Mouse (Mus musculus) midbrain, postnatal 0 days (tissue): ENCODE data around the gene BC004004. TPM values are rescaled to one million over a fixed set of nuclear protein-coding genes. Genes with fewer than 3 reads are reported as not detected.
"Not testable (repeated sequence)": the region's sequence is repeated elsewhere in the genome, so short reads cannot be mapped to it uniquely, and the experiment has no call there.

Source experiments
- ATAC-seq: fragments of 200-750 bp; cut with Nextera tagmentation; 2 replicates; pipeline ENCODE4 v1.8.0; 2017; ENCODE audit warnings: moderate number of reproducible peaks, mild to moderate bottlenecking, moderate TSS enrichment, moderate library complexity; ENCODE audit not compliant: low FRiP score
- DNase-seq: peaks from one replicate; pipeline ENCODE4 v3.0.0-alpha.2; 2015; ENCODE audit warnings: low spot score
- H3K27ac ChIP-seq: fragments of 300-500 bp; sonication (generic); 2 replicates; pipeline ENCODE4 v1.5.1; 2014; ENCODE audit warnings: low read depth, mild to moderate bottlenecking, low read length, mixed read lengths
- H3K27me3 ChIP-seq: fragments of 300-500 bp; sonication (generic); 2 replicates; pipeline ENCODE4 v1.6.1; 2014; ENCODE audit warnings: low read length, control low read depth, mixed read lengths; ENCODE audit not compliant: insufficient read depth
- H3K36me3 ChIP-seq: fragments of 300-500 bp; sonication (generic); 2 replicates; pipeline ENCODE4 v1.6.1; 2014; ENCODE audit warnings: low read length, control low read depth, mixed read lengths; ENCODE audit not compliant: insufficient read depth
- H3K4me1 ChIP-seq: fragments of 300-500 bp; sonication (generic); 2 replicates; pipeline ENCODE4 v1.6.1; 2014; ENCODE audit warnings: mild to moderate bottlenecking, control low read depth, antibody characterized with exemption, low read length, mixed read lengths; ENCODE audit not compliant: insufficient read depth
- H3K4me2 ChIP-seq: fragments of 300-500 bp; sonication (generic); 2 replicates; pipeline ENCODE4 v1.6.1; 2014; ENCODE audit warnings: low read depth, mild to moderate bottlenecking, low read length, mixed read lengths; ENCODE audit not compliant: poor library complexity, severe bottlenecking
- H3K4me3 ChIP-seq: fragments of 300-500 bp; sonication (generic); 2 replicates; pipeline ENCODE4 v1.5.1; 2014; ENCODE audit warnings: low read depth, mild to moderate bottlenecking, low read length, moderate library complexity
- H3K9ac ChIP-seq: fragments of 300-500 bp; sonication (generic); replicated peaks from 2 replicates; pipeline ENCODE4 v1.6.1; 2014; ENCODE audit warnings: mild to moderate bottlenecking, low read length, moderate library complexity, mixed read lengths; ENCODE audit not compliant: poor library complexity, severe bottlenecking
- H3K9me3 ChIP-seq: fragments of 300-500 bp; sonication (generic); 2 replicates; pipeline ENCODE4 v1.6.1; 2016; ENCODE audit warnings: low read length, control low read depth
- CTCF ChIP-seq: IDR thresholded peaks from 2 replicates; pipeline ENCODE4 v1.5.1; 2016; ENCODE audit warnings: antibody characterized with exemption, mild to moderate bottlenecking
- WGBS: fragments of 180-500 bp; shearing (Covaris S2); extraction: QIAGEN DNeasy Blood & Tissue Kit; methylation state at CpG from one replicate; pipeline ENCODE4 v1.1.7; 2014; 5-methylcytosine and 5-hydroxymethylcytosine counted together
- polyA plus RNA-seq: library from polyadenylated mRNA; unstranded; fragments of >200 nt; fragmentation: Nextera tagmentation; extraction: Ambion mirVana; gene quantifications from 2 replicates; pipeline ENCODE4 v1.2.1, GENCODE M21; 2015
- total RNA-seq: library from RNA; depleted of rRNA; stranded (reverse); fragments of >200 nt; gene quantifications from 2 replicates; pipeline ENCODE4 v1.2.3, GENCODE M21; 2014

BC004004 gene
- total and polyA plus RNA-seq, 2 experiments from 2014 or later = 120 to 146 TPM

DNA sequence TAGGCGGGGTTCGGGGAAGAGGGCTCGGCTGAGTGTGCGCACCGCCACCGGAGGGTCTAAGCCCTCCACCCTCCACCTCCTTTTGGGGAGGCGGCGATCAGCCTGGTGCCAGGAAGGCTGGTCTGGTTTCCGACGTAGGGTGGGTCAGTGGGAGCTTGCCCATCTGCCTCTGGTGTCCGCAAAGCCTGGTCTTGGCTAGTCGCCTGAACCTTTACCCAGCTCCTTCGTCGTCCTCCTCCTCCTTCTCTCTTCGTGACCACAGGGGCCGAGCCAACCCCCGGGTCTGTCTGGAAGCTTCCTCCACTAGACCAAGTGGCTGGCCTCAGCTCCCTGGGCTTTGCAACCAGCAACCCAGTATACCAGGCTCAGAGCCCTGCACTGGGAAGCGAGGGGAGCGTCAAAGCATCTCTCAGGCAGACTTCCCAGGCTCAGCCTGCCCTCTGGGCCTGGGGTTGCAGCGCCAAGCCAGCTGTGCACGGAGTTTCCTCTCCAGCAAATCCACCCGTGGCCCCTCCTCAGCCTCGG, 30.1 kb upstream of the BC004004 start:
- Histone ChIP-seq H3K27ac (peak overlapping the region; percentile 19; the same call in 1 of the 2 replicates), H3K4me1 (peaks cover 5% of the 10 kb centered on the region; the same call in 1 of the 2 replicates), H3K27me3 (no peaks in the 10 kb centered on the region), H3K9ac (peak overlapping the region; percentile 89), H3K4me2 (peak overlapping the region; percentile 90), H3K36me3 (no peaks in the 10 kb centered on the region), H3K4me3 (peak overlapping the region; percentile 70), H3K9me3 (no peaks in the 10 kb centered on the region)
- no peak for TF ChIP-seq CTCF
- DNase-seq (peak; percentile 24), ATAC-seq (no peak)
- WGBS = 1% methylated on average over 21 of the region's 23 CpGs

DNA sequence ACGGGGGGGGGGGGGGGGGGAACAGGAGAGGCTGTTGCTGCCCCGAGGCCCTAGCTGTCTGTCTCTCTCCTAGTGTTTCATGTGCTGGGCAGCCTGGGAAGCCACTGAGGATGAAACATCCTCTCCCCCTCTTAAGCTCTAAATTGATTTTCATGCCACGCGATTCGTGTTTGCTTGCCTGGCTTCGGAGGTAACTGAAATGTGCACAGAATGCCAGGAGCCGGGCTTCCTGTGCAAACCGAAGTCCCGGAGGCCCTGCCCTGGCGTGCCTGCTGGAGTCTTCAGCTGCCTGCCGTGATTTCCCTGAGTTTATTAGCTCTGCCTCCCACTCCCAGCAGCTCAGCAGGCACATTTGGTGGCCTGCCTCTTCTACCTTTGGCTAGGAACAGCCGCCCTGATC, 23.7 kb upstream of the BC004004 start:
- H3K36me3 ChIP-seq = peaks cover 4% of the 10 kb centered on the region; the same call in 1 of the 2 replicates
- no peak overlapping the region for H3K4me2 ChIP-seq
- 10% methylated on average over 10 of the region's 12 CpGs for WGBS
- H3K27me3 ChIP-seq = no peaks in the 10 kb centered on the region
- DNase-seq (no peak), ATAC-seq (no peak)
- H3K4me1 ChIP-seq = peaks cover 10% of the 10 kb centered on the region; the same call in 1 of the 2 replicates
- H3K9ac ChIP-seq = no peak overlapping the region; the same call in 1 of the 2 replicates
- H3K27ac ChIP-seq = peak overlapping the region; percentile 34; the same call in 1 of the 2 replicates
- no peak for TF ChIP-seq CTCF
- H3K4me3 ChIP-seq = no peak overlapping the region
- no peaks in the 10 kb centered on the region for H3K9me3 ChIP-seq

DNA sequence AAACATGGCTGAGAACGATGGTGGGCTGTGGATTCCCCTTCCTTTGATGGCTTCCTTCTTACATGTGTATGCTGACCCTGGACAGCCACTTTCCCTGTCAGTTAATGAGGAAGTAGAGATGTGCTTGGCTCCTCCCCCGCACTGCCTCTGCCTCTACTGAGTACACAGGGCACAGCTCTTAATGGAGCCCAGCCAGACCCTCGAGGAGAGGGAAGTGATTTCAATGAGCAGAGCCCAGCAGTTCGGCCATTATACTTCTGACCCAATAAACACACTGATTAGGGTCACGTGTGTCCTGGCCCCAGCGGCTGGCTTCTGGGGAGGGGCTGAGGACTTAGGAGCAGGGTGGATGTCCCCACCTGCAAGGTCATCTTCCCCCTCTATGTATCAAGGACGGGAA, 22.9 kb upstream of the BC004004 start:
- 36% methylated on average over 7 of the region's 7 CpGs for WGBS
- Histone ChIP-seq H3K4me3 (no peak overlapping the region), H3K36me3 (peaks cover 4% of the 10 kb centered on the region; the same call in 1 of the 2 replicates), H3K4me1 (peaks cover 10% of the 10 kb centered on the region; the same call in 1 of the 2 replicates), H3K9ac (no peak overlapping the region), H3K27ac (peak overlapping the region; percentile 34; the same call in 1 of the 2 replicates), H3K4me2 (no peak overlapping the region), H3K9me3 (no peaks in the 10 kb centered on the region), H3K27me3 (no peaks in the 10 kb centered on the region)
- no peak for ATAC-seq
- TF ChIP-seq CTCF = no peak
- DNase-seq = no peak

DNA sequence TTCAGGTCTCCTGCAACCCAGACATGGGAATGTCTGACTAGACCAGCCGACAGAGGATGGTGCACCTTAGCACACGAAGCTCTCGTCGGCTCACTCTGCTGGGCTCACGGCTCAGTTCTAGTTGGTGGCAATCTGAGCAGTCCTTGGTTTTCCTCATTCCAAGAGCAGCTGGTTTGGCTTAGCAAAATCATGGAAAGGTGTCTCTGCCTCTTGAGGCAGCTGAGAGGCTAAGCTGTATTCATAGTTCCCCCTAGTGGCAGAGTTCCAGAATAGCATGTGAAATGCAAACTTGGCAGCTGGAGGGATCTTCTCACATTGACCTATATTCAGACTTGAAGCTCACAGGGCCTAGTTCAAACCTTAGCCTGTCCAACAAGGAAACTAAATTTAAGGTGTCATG, 22.0 kb upstream of the BC004004 start:
- peak; percentile 55; the same call in 1 of the 2 replicates for ATAC-seq
- peak; percentile 94 for DNase-seq
- Histone ChIP-seq H3K4me2 (no peak overlapping the region), H3K27ac (0 out of 2 replicates have a peak overlapping the region, but pooled peaks have one; percentile 18), H3K4me1 (peaks cover 10% of the 10 kb centered on the region; the same call in 1 of the 2 replicates), H3K36me3 (peaks cover 10% of the 10 kb centered on the region), H3K4me3 (no peak overlapping the region), H3K9ac (no peak overlapping the region), H3K27me3 (no peaks in the 10 kb centered on the region), H3K9me3 (no peaks in the 10 kb centered on the region)
- peak; percentile 98 for TF ChIP-seq CTCF
- WGBS = 15% methylated on average over 5 of the region's 5 CpGs

DNA sequence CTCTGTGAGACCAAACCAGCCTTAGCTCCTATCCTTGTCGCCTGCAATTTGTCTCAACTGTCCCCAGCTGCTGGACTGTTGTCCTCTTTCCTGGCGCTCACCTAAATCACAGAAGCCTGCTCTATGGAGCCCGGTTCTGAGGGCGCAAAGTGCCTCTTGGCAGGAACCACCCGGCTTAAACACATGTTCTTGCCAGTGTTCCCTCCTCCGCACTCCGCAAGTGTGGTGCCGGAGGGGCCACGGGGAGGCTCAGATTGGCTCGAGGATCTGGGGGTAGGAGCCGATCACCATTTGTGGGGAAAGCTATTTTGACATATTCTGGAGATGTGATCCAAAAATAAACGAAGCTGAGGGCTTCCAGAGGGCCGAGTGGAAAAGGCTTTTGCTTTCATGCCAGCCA, 20.7 kb upstream of the BC004004 start:
- no peak for TF ChIP-seq CTCF
- ATAC-seq = no peak
- no peak overlapping the region for H3K9ac ChIP-seq

DNA sequence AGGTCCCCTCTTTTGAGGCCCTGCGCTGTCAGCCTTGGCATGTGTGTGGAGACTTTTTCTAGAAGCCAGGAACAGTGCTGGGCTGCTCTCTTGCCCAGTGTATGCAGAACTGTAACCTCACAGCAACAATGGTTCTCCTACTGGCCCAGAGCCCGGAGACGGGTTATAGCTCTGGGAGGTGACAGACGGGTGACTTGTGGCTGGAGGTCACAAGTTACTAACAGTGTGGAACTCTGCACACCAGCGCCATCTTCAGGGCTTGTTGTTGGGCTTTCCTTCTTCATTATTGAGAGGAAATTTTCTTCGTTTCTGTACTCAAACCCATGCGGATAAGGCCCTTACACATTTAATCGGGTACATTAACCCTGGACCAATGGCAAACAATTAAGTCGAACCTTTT, 19.1 kb upstream of the BC004004 start:
- Histone ChIP-seq H3K4me2 (no peak overlapping the region), H3K36me3 (peaks cover 15% of the 10 kb centered on the region), H3K9me3 (no peaks in the 10 kb centered on the region), H3K4me1 (peaks cover 10% of the 10 kb centered on the region; the same call in 1 of the 2 replicates), H3K27me3 (no peaks in the 10 kb centered on the region), H3K9ac (no peak overlapping the region), H3K4me3 (no peak overlapping the region), H3K27ac (no peak overlapping the region)
- DNase-seq = peak; percentile 75
- ATAC-seq = no peak
- 63% methylated on average over 9 of the region's 9 CpGs for WGBS
- TF ChIP-seq CTCF = peak; percentile 64

More for the DNA sequence above, 20.7 kb upstream of the BC004004 start:
- Histone ChIP-seq H3K27me3 (no peaks in the 10 kb centered on the region), H3K4me1 (peaks cover 10% of the 10 kb centered on the region; the same call in 1 of the 2 replicates), H3K27ac (no peak overlapping the region), H3K36me3 (peaks cover 12% of the 10 kb centered on the region), H3K4me3 (no peak overlapping the region), H3K4me2 (no peak overlapping the region), H3K9me3 (no peaks in the 10 kb centered on the region)
- DNase-seq = no peak
- 78% methylated on average over 13 of the region's 13 CpGs for WGBS

DNA sequence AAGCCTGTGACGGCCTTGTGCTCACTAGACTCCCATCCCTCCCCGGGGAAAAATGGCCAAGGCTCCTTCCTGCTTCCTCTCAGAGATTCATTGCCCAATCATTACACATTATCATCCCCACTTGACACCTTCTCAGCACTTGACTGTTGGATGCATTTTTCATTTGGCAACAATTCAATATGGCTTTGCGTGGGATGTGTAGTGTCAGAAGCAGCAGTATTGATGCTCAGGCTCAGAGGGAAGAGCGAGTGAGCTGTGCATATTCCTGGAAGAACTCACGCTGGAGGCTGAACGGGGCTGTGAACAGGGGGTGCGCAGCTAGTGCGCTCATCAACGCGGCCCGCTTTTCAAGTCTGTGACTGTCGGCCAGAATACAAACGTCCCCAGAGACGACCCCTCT, 17.6 kb upstream of the BC004004 start:
- peaks cover 15% of the 10 kb centered on the region for H3K36me3 ChIP-seq
- H3K9ac ChIP-seq, DNase-seq, H3K9me3 ChIP-seq, ATAC-seq, H3K4me2 ChIP-seq, H3K4me3 ChIP-seq, H3K27me3 ChIP-seq, H3K27ac ChIP-seq, H3K4me1 ChIP-seq: not testable (repeated sequence)
- 86% methylated on average over 14 of the region's 14 CpGs for WGBS
